Mouse (Mus musculus): ENCODE results near the gene Srl. TPM values are rescaled to one million over a fixed set of nuclear protein-coding genes. Genes with fewer than 3 reads are reported as not detected.
"Not testable (repeated sequence)": the region's sequence is repeated elsewhere in the genome, so short reads cannot be mapped to it uniquely, and the experiment has no call there.

Gene Srl
- total RNA-seq, 2 experiments from 2014 or later = 2.9 TPM; not detected in 1

DNA sequence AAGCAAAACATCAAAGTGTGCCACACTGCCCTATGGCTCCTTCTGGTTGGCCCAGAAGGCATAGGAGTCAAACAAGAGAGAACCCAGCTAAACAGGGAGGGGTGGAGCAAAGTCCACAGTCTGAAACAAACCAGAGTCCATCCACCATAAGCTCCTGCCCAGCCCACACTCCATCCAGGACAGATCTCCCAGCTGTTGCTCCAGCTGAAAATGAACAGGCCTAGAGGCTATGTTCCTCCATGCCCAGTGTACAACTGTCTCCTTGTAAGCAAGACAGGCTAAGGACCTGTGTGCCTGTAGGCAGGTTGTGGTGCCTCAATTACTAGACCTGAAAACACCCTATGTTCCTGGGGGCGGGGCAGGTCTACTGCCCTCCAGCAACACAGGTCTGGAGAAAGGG lies 15.5 kb upstream of the Srl start:
- no peak for ATAC-seq (replicated peaks; ENCODE audit: low FRiP score, poor library complexity, severe bottlenecking)

DNA sequence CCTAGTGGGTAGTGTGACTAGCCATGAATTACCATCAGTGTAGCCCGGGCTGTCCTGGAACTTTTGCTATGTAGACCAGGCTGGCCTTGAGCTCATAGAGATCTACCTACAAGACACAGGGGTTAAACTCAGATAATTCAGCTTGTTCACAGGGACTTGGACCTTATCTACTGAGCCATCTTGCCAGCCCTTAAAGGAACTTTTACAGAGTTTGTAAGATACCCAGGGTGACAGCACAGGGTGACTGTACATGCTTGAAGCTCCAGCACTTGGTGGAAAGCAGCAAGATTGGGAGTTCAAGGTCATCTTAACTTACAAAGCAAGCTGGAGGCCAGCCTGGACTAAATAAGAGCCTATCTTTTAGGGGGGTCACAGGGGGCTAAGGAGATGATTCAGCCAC lies 13.9 kb upstream of the Srl start:
- ATAC-seq (replicated peaks; ENCODE audit: low FRiP score, poor library complexity, severe bottlenecking) = no peak

DNA sequence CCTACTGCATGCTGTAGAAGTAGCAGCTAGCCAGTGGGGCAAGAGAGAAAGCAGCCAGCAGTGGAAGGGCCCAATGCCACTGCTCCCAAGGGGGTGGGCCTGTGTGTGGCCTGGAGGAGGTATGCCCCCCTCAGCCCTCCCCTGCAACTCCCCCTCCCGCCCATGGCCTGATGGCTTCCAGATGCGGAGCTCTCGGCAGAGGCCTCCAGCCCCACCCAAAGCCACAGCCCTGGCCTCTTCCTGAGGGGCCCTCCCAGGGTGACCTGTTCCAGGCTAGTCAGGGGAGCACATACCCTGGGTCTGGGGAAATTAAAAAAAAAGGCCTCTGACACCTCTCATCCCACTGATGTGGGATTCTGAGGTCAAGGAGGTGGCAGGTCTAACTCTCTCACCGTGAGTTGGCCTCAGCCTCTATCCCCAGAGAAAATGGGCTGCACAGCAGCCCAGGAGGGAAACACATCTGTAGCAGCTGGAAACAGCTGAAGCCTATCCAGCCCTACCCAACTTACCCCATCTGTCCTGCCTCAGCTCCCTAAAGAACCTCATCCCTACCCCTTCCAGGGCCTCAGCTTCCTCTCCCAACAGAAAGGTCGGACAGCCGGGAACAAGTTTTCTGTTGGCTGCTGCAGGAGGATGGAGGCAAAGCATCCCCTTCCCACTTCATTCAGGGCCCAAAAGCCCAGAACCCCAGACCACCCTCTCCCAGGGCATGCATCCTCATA lies 11.4 kb upstream of the Srl start:
- ATAC-seq (replicated peaks; ENCODE audit: low FRiP score, poor library complexity, severe bottlenecking) = 0 out of 2 replicates have a peak, but pooled peaks have one; percentile 35

DNA sequence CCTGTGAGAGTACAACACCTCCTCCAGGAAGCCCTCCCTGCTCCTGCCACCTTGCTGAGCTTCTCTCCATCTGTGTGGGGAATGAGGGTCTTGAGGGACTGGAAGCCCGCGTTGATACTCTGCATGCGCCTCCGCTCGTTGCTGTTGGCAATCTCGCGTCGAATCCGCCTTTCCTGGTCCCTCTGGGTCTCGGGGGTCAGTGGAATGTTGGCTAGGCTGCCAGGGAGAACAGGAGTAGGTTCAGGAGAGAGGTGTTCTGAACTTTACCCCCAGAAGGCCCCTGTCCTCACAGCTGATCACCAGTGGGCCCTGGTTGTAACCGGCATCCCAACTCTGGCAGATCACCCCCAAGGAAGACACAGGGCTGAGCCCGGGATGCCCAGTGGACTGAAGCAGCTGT lies 10.3 kb upstream of the Srl start:
- ATAC-seq (replicated peaks; ENCODE audit: low FRiP score, poor library complexity, severe bottlenecking) = no peak

DNA sequence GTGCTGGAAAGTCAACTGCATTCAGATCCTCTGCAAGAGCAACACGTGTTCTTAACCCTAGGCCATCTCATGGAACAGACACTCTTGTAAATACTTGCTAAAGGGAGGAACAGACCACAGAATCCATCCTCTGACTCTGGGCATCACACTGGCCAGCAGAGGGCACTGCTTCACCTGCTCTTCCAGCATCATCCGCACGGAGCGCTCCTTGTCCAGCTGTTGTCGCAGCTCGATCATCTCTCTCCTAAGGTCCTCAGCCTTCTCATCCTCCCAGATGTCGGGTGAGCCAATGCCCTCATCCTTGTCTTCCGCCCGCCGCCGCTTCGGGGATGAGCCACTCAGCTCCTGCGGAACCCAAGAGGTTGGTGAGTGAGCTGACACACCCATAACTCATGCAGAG lies 9.4 kb upstream of the Srl start:
- peak; percentile 75; the same call in 1 of the 2 replicates for ATAC-seq (replicated peaks; ENCODE audit: low FRiP score, poor library complexity, severe bottlenecking)

DNA sequence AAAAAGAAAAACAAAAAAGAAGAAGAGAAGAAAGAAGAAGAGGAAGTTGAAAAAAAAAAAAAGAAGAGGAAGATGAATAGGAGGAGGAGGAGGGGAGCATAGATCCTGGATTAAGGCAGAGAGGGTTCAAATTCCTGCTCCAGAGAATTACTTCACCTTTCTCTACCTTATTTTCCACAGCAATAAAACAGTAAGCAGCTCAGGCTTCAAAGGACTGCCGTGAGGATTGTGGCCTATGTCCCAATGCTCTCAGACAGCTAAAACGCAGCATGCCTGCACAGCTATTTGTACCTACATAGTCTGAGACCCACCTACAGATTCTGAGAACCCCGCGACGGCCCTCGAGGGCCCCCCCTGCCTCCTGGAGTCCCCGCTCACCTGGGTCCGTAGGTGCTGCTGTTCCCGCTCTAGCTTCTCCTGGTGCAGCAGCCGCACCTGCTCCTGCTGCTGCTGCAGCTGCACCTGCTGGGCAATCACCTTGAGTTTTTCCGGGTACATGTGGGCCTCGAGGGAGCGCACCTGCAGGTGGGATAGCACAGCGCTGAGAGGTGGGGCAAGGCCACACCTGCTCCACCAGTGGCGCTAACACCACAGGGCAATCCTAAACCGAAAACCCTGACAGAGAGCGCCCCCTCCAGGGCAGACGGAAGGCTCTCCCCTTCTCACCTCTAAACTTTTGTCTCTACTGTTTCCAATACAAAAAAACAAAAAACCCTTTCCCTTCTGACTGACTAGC lies 7.5 kb upstream of the Srl start:
- no peak for ATAC-seq (replicated peaks; ENCODE audit: low FRiP score, poor library complexity, severe bottlenecking)

DNA sequence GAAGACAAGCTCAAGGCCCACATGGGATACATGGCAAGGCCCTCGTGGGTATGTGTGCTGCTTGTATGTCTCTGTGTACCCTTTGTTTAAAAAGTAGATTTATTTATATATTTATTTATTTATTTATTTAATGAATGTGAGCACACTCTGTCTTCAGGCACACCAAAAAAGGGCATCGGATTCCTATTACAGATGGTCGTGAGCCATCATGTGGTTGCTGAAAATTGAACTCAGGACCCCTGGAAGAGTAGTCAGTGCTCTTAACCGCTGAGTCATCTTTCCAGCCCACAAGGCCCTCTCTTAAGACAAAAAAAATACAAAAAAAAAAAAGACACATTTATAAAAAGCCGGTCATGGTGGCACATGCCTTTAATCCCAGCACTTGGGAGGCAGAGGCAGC lies 6.0 kb upstream of the Srl start:
- ATAC-seq (replicated peaks; ENCODE audit: low FRiP score, poor library complexity, severe bottlenecking) = no peak

DNA sequence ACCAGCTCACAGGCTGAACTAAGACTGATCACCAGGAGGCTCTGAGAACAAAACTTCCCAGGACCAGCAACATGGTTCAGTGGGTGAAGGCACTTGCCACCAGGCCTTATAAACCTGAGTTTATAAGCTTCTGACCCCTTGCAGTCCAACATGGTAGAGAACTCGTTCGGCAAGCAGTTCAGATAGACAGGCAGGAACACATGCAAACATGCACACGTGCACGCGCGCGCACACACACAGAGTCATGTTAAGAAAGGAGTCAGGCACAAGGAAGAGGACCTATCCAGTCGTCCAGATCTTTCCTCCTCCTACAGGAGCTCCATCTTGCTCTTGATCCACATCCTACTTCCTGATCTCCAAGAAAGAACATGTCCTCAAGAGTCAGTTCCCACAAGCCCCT lies 5.2 kb upstream of the Srl start:
- ATAC-seq (replicated peaks; ENCODE audit: low FRiP score, poor library complexity, severe bottlenecking) = no peak

DNA sequence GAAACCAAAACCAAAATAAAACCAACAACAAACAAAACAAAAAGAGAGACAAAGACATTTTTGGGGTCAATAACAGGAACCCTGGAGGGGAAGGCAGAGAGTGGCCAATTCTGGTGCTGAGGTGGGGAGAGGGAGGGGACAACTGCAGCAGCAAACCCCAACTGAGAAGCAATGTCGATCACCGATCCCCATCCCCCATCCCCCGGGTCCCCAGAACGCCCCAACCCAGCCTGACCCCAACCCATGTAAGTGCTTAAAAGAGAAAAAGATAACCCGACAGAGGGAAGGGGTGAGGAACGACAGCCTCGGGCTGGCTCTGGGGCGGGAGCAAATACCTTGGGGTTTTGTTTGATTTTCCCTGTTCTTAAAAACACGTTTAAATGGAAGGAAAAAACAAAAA lies 3.2 kb upstream of the Srl start:
- ATAC-seq (replicated peaks; ENCODE audit: low FRiP score, poor library complexity, severe bottlenecking) = no peak

DNA sequence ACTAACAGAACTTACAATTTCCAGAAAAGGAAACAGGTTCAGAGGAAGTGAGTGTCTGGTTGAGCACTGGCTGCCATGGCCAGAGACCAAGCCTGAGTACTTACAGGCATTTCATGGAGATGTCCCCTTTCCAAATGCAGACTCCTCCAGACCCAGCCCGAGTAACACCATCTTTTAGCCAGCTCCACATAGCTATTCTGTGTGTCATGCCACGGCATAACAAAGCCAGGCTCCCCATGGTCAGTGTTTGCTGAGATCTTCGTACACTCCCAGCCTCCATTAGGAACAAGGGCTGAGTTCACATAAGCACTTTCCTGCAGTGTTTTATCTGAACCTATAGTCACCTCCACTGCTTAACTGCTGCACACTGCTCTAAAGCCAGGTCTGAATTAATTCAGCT lies 1.6 kb upstream of the Srl start:
- ATAC-seq (replicated peaks; ENCODE audit: low FRiP score, poor library complexity, severe bottlenecking) = no peak

DNA sequence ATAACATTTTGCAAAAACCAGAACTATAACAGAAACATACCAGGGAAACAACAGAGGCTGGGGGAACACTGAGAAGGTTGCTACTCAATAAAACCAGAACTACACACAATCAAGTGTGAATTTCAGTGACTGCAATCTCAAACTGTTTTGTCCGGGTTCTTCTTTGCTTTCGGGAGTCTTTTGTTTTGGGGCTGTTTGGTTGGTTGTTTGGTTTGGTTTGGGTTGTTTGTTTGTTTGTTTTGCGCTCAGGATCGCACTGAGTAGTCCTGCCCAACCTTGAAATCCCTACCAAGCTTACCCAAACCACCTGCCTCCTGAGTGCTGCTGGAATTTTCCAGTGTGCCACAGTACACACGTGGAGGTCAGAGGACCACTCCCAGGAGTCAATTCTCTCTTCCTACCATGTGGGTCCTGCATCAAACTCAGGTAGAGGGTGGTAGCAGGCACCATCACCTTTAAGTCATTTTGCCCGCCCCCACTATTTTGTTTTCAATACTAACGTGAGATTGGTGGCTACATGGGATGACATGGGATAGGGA lies 689 bp upstream of the Srl start:
- no peak; the same call in 1 of the 2 replicates for ATAC-seq (replicated peaks; ENCODE audit: low FRiP score, poor library complexity, severe bottlenecking)

DNA sequence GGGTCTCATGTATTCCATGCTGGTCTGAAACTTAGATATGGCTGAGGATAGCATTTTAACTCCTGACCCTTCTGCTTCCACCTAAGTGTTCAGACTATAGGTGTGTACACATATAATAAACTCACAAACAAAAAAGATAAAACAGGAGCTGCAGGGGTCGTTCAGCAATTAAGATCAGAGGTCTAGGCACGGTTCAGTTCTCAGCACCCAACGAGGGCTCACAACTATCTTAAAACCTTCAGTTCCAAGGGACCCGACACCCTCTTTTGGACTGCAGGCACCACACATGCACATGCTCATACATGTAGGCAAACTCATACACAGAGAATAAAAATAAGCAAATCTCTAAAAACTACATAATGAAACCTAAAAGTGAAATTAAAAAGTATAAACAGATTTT lies 583 bp downstream of the Srl start:
- no peak for ATAC-seq (replicated peaks; ENCODE audit: low FRiP score, poor library complexity, severe bottlenecking)

DNA sequence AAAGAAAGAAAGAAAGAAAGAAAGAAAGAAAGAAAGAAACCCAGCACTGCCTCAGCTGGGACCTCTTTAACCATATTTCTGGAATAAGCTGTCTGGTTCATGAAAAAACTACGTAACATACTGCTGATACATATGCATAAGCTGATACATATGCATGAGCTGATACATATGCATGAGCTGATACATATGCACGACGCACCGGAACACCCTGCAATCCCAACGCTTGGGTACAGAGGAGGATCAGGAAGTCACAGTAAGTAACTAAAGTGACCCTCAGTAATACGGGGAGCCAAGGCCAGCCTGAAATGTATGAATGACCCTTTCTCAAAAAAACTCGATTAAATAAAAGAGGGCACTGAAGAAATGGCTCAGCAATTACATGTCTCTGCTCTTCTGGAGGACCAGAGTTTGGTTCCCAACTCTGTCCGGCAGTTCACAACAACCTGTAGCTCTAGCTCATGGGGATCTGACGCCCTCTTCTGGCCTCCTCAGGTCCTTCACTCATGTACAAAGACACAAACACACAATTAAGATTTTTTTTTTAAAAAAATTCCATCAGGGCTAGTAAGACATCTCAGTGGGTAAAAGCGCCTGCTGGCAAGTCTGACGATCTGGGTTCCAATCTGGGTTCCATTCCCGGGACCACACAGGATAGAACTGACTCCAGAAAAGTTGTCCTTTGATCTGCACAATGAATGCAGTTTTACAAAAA lies 1.4 kb downstream of the Srl start:
- ATAC-seq (replicated peaks; ENCODE audit: low FRiP score, poor library complexity, severe bottlenecking) = no peak

DNA sequence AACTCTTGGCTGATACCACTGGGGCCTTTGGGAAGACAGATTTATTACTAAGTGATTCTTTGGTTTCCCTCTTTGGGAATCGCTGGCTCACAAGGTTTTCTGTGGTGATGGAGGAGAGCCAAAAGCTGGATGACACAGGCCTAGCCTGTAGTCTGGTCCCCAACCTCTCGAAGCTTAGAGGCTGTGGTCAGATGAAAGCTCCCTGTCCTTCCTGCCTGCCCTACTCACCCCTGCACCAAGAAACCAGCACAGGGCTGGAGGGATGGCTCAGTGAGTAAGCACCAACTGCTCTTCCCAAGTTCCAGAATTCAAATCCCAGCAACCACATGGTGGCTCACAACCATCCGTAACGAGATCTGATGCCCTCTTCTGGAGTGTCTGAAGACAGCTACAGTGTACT lies 2.1 kb downstream of the Srl start:
- ATAC-seq (replicated peaks; ENCODE audit: low FRiP score, poor library complexity, severe bottlenecking) = no peak

DNA sequence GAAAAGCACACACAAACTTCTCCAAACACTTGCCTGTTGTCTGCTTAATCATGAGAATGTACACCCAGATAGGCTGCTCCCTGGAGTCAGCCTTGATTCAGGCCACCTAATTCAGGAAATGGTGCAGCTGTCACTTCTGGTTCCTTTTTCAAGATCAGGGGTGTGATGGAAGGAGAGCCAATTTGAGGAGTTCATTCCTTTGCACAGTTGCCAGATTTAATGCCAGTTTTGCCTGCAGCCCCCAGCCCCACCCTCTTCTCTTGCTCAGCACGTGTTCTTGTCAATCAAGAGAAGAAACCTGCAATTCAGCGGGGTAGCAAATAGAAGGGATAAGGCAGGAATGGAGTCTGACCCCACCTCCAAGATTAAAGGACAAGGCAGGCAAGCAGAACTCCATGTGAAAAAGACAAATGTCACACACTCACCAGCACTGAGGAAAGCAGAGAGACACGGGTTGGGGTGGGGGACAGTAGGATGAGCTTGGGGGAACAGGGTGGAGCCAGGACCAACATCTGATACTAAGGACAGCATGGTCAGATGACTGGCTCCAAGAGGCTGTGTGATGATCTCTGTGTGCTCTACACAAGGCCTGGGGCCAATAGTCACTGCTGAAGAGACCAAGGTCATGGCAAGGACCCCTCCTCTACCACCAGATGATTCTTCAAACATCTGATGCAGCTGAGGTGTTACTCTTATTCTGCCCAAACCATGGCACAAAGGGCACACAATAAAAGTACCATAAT lies 3.8 kb downstream of the Srl start:
- ATAC-seq (replicated peaks; ENCODE audit: low FRiP score, poor library complexity, severe bottlenecking) = no peak

DNA sequence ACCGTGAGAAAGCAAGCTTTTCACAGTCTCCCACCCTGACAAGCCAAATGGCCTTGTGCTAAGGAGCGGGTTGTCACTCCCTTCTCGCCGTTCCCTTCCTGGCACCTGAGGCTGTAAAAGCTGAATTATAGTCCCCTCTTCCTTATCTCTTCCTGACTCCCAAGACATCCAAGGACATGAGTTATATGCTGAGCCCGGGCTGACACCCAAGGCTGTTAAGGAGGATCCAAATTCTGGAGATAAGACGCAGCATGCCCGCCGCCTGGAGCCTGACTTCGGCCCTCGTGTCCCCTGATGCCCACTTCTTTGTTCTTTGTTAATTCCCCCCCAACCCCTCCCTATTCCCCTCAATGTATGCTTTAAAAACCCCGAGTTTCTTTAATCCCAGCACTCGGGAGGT lies 14.2 kb downstream of the Srl start:
- not testable (repeated sequence) for ATAC-seq (replicated peaks; ENCODE audit: low FRiP score, poor library complexity, severe bottlenecking)

DNA sequence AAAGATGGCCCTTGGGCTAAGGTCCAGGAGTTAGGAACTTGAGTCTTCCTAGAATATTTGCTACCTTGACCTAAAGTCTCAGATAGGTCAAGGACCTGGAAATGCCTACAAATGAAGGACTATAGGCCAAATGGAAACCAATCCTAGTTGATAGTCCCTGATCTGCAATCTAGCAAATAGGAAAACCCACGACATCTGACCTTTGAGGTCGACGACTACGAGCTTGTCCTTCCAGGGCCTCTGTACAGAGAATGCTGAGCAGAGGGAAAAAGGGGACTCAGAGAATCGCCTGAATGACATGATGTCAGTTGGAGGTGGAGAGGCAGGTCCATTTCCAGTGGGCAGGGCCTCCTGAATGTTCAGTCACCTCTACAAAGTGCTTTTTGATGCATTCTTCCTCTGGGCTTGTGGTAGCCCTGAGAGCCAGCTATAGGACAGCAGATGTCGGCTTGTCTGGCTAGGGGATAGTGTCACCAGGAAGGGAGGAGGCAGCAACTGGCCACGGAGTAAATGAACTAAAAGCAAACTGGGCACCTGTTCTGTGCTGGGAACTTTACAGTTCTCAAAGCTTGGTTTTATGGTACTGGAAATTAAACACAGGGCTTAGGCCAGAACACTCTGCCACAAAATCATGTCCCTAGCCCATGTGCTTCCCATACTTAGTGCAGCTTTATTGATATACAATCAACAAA lies 18.2 kb downstream of the Srl start:
- no peak for ATAC-seq (replicated peaks; ENCODE audit: low FRiP score, poor library complexity, severe bottlenecking)

DNA sequence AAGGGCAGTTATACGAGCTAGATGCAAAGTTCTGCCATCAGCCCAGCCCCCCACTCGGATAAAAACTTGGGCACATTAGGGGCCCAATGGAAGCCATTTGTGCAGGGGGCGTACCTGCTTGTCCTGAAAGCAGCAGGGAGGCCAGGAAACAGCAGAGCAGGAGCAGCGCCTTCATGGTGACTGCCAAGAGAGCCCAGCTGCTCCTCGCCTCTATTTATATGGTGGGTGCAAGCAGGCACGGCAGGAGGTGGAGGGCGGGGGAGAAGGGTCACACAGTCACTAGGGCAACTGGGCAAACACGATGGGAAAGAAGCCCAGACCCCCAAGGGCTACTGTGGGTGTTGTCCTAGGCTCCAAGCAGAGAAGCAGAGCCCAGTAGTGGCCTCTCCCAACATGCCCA lies 18.7 kb downstream of the Srl start:
- ATAC-seq (replicated peaks; ENCODE audit: low FRiP score, poor library complexity, severe bottlenecking) = no peak

DNA sequence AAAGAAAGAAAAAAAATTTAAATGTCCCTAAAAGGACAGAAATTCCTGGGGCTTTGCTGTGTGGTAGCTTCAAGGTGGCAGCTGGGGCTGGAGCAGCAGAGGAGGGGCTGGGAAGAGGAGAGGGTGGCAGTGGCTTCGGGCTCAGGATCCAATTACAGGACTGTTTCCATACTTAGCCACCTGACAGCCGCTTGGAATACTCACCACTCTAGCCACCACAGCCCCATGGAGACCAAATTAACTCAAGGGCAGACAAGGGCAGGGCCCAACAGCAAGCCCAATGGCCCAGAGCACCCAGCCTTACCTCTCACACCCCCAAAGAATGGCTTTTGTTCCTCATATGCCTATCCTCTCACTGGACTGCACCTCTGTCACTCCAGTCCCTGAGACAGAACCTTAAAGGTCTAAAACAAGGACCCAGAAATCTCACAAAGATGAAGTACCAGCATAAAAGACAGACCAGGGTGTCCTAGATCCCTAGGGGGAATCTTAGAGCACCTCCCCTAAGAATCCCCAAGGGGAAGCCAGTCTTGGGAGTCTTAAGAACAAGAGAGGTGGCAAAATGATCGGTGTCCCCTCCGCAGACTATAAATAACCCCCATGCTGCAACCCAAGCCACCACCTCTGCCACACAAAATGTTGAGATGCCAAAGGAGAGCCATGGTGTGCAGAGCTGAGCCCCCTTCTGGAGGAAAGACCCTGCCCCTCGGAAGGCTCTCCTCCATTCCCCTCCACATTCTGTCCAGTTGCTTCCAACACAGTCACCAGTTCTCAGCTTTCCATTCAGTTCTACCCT lies 19.7 kb downstream of the Srl start:
- no peak for ATAC-seq (replicated peaks; ENCODE audit: low FRiP score, poor library complexity, severe bottlenecking)

All from erythroid progenitor cell, adult 5-6 weeks (primary cell).